ENCODE assay signal across 10 mouse cellular contexts in genomic region chr11:58636376-58636977, GRCm38 (mm10). TPM values are rescaled to one million over a fixed set of nuclear protein-coding genes. Genes with fewer than 3 reads are reported as not detected.
A peak's percentile ranks its signal among the peaks of the same experiment; 100 is the strongest.
DNase-seq lines count a peak whose midpoint lies in the region; ATAC-seq and TF ChIP-seq lines count a peak whose summit lies in the region.
"Had no signal": no experiment of that assay in that cellular context is flagged by ENCODE, and none has a peak within 500 bp of the region (broad histone marks: within the 10 kb centered on the region; RNA-seq: fewer than 3 reads in every experiment).

No protein-coding gene starts in this region.

- H3K4me1 ChIP-seq in liver, postnatal 0 days (ENCODE audit: insufficient read depth): no peaks in the 10 kb centered on the region; the same call in 1 of the 2 replicates
- H3K4me1 ChIP-seq: stomach, embryonic 15.5 days had no signal

- H3K36me3 ChIP-seq in liver, postnatal 0 days (replicated peaks; ENCODE audit: insufficient read depth, low read length): no peaks in the 10 kb centered on the region
- H3K36me3 ChIP-seq: stomach, embryonic 15.5 days had no signal

- 8% methylated on average over 3 of the region's 4 CpGs for WGBS in liver, postnatal 0 days (ENCODE audit: insufficient replicate concordance)

- H3K4me3 ChIP-seq in left cerebral cortex, adult 2 months: no peak overlapping the region
- no peak overlapping the region for H3K4me3 ChIP-seq in liver, postnatal 0 days (ENCODE audit: low read depth, low read length)
- H3K4me3 ChIP-seq: stomach, embryonic 15.5 days had no signal

- H3K27ac ChIP-seq in left cerebral cortex, adult 2 months: no peak overlapping the region
- no peak overlapping the region for H3K27ac ChIP-seq in liver, postnatal 0 days (ENCODE audit: low read depth)
- H3K27ac ChIP-seq: stomach, embryonic 15.5 days had no signal

- DNase-seq in left cerebral cortex, adult 2 months (ENCODE audit: extremely low spot score in 1 of 2, low spot score in 2 of 2): peak; percentile 41 to 47
- no peak for DNase-seq in left cerebral cortex, adult 11 months (ENCODE audit: low spot score)
- peak; percentile 47 for DNase-seq in T-cell, adult 2 months (ENCODE audit: low spot score)
- DNase-seq in embryo, embryonic 10 days (ENCODE audit: low spot score): peak; percentile 71
- DNase-seq in induced T-regulatory cell, adult 2 months (ENCODE audit: low read depth): peak; percentile 60
- DNase-seq in liver, postnatal 0 days: peak; percentile 77
- peak; percentile 32 for DNase-seq in ovary, postnatal 14 days (ENCODE audit: low spot score)
- DNase-seq in urinary bladder, postnatal 25 days (ENCODE audit: low spot score): peak; percentile 35

- H3K9me3 ChIP-seq in liver, postnatal 0 days (ENCODE audit: low read length): no peaks in the 10 kb centered on the region
- H3K9me3 ChIP-seq: stomach, embryonic 15.5 days had no signal

- TF ChIP-seq CTCF in left cerebral cortex, adult 2 months (IDR thresholded peaks at IDR 0.05): peak; percentile 74
- peak; percentile 95 for TF ChIP-seq CTCF in liver, postnatal 0 days (IDR thresholded peaks at IDR 0.05; ENCODE audit: low read depth)

- ATAC-seq in liver, postnatal 0 days: 0 out of 2 replicates have a peak, but pooled peaks have one; percentile 17

- H3K27me3 ChIP-seq in liver, postnatal 0 days (ENCODE audit: insufficient read depth, low read length): peaks cover 9% of the 10 kb centered on the region

- no peak for TF ChIP-seq EP300 in liver, postnatal 0 days (IDR thresholded peaks at IDR 0.05; ENCODE audit: low read depth)

- 0 out of 2 replicates have a peak overlapping the region, but pooled peaks have one; percentile 3 for H3K4me2 ChIP-seq in liver, postnatal 0 days (ENCODE audit: low read depth, low read length)
- H3K4me2 ChIP-seq: stomach, embryonic 15.5 days had no signal

- intact Hi-C loops in left cerebral cortex, adult 2 months (cut with DNase I): loop anchor here (2.0 kb wide), 1 partner anchor 234 kb away; no protein-coding TSS in a partner anchor

- H3K9ac ChIP-seq in liver, postnatal 0 days (replicated peaks): no peak overlapping the region
- H3K9ac ChIP-seq: stomach, embryonic 15.5 days had no signal

RNA-seq across cellular contexts. Expression of gene Trim58, which starts 3.8 kb away (rescaled TPM):
- total RNA-seq in left cerebral cortex, adult 2 months (2021): not detected
- 5.8 and 5.9 TPM in 2 replicates for polyA plus RNA-seq in liver, postnatal 0 days (2015; fragmentation: Nextera tagmentation; extraction: Ambion mirVana)
- total RNA-seq: gastrocnemius, postnatal 36 days had no signal

RNA-seq across cellular contexts. Expression of gene Olfr323, which starts 6.2 kb away (rescaled TPM):
- total RNA-seq in left cerebral cortex, adult 2 months (2021): not detected
- not detected in 2 replicates for polyA plus RNA-seq in liver, postnatal 0 days (2015; fragmentation: Nextera tagmentation; extraction: Ambion mirVana)
- total RNA-seq: gastrocnemius, postnatal 36 days had no signal
- polyA plus RNA-seq: stomach, embryonic 15.5 days had no signal

RNA-seq across cellular contexts. Expression of gene 2210407C18Rik, which starts 20.6 kb away (rescaled TPM):
- not detected for total RNA-seq in left cerebral cortex, adult 2 months (2021)
- polyA plus RNA-seq in liver, postnatal 0 days (2015; fragmentation: Nextera tagmentation; extraction: Ambion mirVana): not detected in 2 replicates
- total RNA-seq: gastrocnemius, postnatal 36 days had no signal

RNA-seq across cellular contexts. Expression of gene Olfr322, which starts 22.1 kb away (rescaled TPM):
- not detected for total RNA-seq in left cerebral cortex, adult 2 months (2021)
- polyA plus RNA-seq in liver, postnatal 0 days (2015; fragmentation: Nextera tagmentation; extraction: Ambion mirVana): 0.06 TPM in 1 of 2 replicates, not detected in the other
- total RNA-seq: gastrocnemius, postnatal 36 days had no signal
- polyA plus RNA-seq: stomach, embryonic 15.5 days had no signal

RNA-seq across cellular contexts. Expression of gene Olfr324, which starts 41.6 kb away (rescaled TPM):
- not detected for total RNA-seq in left cerebral cortex, adult 2 months (2021)
- not detected in 2 replicates for polyA plus RNA-seq in liver, postnatal 0 days (2015; fragmentation: Nextera tagmentation; extraction: Ambion mirVana)
- total RNA-seq: gastrocnemius, postnatal 36 days had no signal
- polyA plus RNA-seq: stomach, embryonic 15.5 days had no signal
